Comparison of ENCODE assay signal across 11 mouse cellular contexts in genomic region chr3:96108315-96108714, GRCm38 (mm10).
"Had no signal": no experiment of that assay in that cellular context is flagged by ENCODE, and none has a peak within 500 bp of the region (broad histone marks: within the 10 kb centered on the region; RNA-seq: fewer than 3 reads in every experiment).

No protein-coding gene starts in this region.

- DNase-seq: kidney, adult 2 months; kidney, postnatal 25 days; lung, adult 18-20 months; midbrain, embryonic 14.5 days; thymus, postnatal 36 days had no signal

- H3K9me3 ChIP-seq: limb, embryonic 13.5 days; midbrain, embryonic 10.5 days; neural tube, embryonic 15.5 days; stomach, embryonic 15.5 days had no signal

- H3K4me3 ChIP-seq: limb, embryonic 13.5 days; midbrain, embryonic 10.5 days; myocyte; neural tube, embryonic 15.5 days; stomach, embryonic 15.5 days had no signal

- H3K27ac ChIP-seq: limb, embryonic 13.5 days; liver, embryonic 14.5 days; midbrain, embryonic 10.5 days; neural tube, embryonic 15.5 days; stomach, embryonic 15.5 days had no signal

- H3K27me3 ChIP-seq: limb, embryonic 13.5 days; neural tube, embryonic 15.5 days; stomach, embryonic 15.5 days had no signal

- H3K36me3 ChIP-seq: neural tube, embryonic 15.5 days; stomach, embryonic 15.5 days had no signal
